Mouse (Mus musculus) megakaryocyte, embryonic 14.5 days (primary cell): Measurements from ENCODE around the gene Usp24.

ENCODE experiments used
- FLI1 ChIP-seq: IDR thresholded peaks from 2 replicates; pipeline ENCODE4 v1.6.1; 2012; ENCODE audit warnings: low read length, inconsistent platforms, mixed read lengths
- GATA1 ChIP-seq: IDR thresholded peaks from 3 replicates; pipeline ENCODE4 v1.6.1; 2012; ENCODE audit warnings: mixed read lengths, low read length, inconsistent platforms, borderline replicate concordance

DNA sequence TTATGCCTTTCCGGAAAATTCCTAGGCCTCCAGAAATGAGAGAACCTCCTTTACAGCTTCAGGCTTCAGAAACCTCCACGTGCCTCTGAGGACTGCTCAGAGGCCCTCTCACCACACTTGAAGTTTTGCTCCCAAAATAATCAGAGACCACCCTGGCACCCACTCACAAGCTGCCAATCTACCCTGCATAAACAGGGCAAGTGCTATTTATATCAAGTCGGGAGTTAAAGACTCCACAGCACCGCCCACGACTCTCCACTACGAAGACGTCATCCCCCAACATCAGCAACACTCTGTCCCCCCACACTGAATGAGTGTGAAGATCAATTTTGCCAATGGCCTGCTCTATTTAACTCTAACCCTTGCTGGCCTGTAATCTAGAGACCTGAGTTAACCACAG is 136.4 kb downstream of the Usp24 start:
- no peak for TF ChIP-seq FLI1
- no peak for TF ChIP-seq GATA1
